Mouse (Mus musculus): ENCODE data around the gene Olfr462.

DNA sequence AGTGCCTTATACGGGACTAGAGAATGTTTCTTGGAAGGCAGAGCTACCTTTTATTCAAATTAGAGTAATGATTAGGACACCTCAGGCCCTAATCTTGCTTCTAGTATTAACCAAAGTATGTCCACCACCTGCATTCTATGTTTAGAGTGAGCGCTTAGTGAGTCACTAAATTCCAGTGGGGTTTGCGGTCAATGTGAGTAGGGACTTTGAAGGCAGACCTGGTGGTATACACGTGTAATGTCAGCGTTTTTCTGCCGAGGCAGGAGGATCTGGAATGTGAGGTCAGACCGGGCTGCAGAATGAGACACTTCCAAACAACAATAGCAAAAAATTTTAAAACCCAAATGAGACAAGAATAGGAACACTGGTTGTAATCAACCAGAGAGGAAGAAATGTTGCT lies 37.5 kb downstream of the Olfr462 start:
- TF ChIP-seq CTCF (IDR thresholded peaks at IDR 0.05; ENCODE audit: borderline replicate concordance, control insufficient read depth, extremely low read depth, insufficient read depth, low read length, poor library complexity), result no peak
- no peak for TF ChIP-seq POLR2A (IDR thresholded peaks at IDR 0.05; ENCODE audit: control insufficient read depth, extremely low read depth, insufficient read depth, low read length, poor library complexity)
